Mouse (Mus musculus) bone marrow macrophage, adult 2 months (primary cell): ENCODE measurements around the gene Abcd2.

ENCODE experiments used
- CTCF ChIP-seq: IDR thresholded peaks from 2 replicates; pipeline ENCODE4 v1.5.1; 2012; ENCODE audit warnings: low read depth, mild to moderate bottlenecking, low read length, moderate library complexity
- POLR2A ChIP-seq: IDR thresholded peaks from 2 replicates; pipeline ENCODE4 v1.6.1; 2012; ENCODE audit warnings: mild to moderate bottlenecking, low read depth, low read length, borderline replicate concordance

DNA sequence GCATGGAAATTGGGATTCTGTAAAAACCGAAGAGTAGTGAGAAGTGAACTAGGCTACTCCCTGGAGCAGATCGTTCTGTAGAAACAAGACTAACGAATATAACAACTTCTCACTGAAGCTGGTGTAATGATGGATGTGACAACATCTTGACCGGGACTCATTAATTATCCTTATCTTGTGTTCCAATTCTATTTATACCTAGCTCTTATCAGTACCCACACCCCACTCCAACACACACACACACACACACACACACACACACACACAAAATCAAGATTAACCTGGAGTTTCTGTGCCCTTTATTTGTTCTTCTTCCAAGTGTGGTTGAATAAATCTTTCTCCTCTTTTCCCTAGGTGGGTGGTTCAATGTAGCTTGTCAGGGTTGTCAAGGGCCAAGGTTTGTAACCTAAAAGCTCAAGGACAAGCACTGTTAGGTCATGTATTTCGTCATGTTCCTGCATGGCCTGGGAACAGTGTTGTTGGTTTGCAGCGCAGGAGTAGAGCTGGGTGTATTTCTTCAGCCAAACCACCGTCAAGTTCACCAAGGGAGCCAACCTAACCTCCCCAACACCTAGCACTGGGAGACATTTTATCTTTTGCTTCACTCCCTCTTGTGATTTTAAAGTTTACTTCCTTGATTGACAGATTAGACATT lies 78.9 kb downstream of the Abcd2 start:
- TF ChIP-seq CTCF (no peak), POLR2A (no peak)
